Mouse (Mus musculus): Measurements from ENCODE around the gene Slc24a2. TPM values are rescaled to one million over a fixed set of nuclear protein-coding genes. Genes with fewer than 3 reads are reported as not detected.

Slc24a2 gene
- polyA plus RNA-seq, 1 experiment from 2014 or later, result not detected

- no peak overlapping the region for H3K4me2 ChIP-seq (ENCODE audit: low read length)
- no peaks in the 10 kb centered on the region for H3K9me3 ChIP-seq (replicated peaks; ENCODE audit: low read length)
- DNase-seq (ENCODE audit: low spot score), result no peak
- no peaks in the 10 kb centered on the region for H3K36me3 ChIP-seq (ENCODE audit: insufficient read depth, low read length)
- no peaks in the 10 kb centered on the region for H3K27me3 ChIP-seq (ENCODE audit: insufficient read depth, low read length)
- 70% methylated on average over 3 of the region's 3 CpGs for WGBS
- no peak overlapping the region for H3K4me3 ChIP-seq (replicated peaks; ENCODE audit: low read depth, low read length)
- no peak for ATAC-seq (replicated peaks; ENCODE audit: low FRiP score, low read depth)
- H3K9ac ChIP-seq (ENCODE audit: low read depth, low read length), result no peak overlapping the region
- no peak for TF ChIP-seq CTCF (IDR thresholded peaks at IDR 0.05; ENCODE audit: low read depth)
- H3K4me1 ChIP-seq (replicated peaks; ENCODE audit: insufficient read depth, low read length), result no peaks in the 10 kb centered on the region
- H3K27ac ChIP-seq, result no peak overlapping the region
Measured at GRCm38 (mm10) chr4:87057572-87057971, 172.7 kb downstream of the Slc24a2 start.

GRCm38 (mm10) chr4:87055768-87056167, 174.5 kb downstream of the Slc24a2 start:
- 66% methylated on average over 7 of the region's 7 CpGs for WGBS
- Histone ChIP-seq H3K27me3 (ENCODE audit: insufficient read depth, low read length) (no peaks in the 10 kb centered on the region), H3K4me1 (replicated peaks; ENCODE audit: insufficient read depth, low read length) (no peaks in the 10 kb centered on the region), H3K27ac (no peak overlapping the region), H3K4me3 (replicated peaks; ENCODE audit: low read depth, low read length) (no peak overlapping the region), H3K9ac (ENCODE audit: low read depth, low read length) (no peak overlapping the region), H3K4me2 (ENCODE audit: low read length) (no peak overlapping the region), H3K36me3 (ENCODE audit: insufficient read depth, low read length) (no peaks in the 10 kb centered on the region), H3K9me3 (replicated peaks; ENCODE audit: low read length) (no peaks in the 10 kb centered on the region)
- DNase-seq (ENCODE audit: low spot score) (no peak), ATAC-seq (replicated peaks; ENCODE audit: low FRiP score, low read depth) (no peak)
- no peak for TF ChIP-seq CTCF (IDR thresholded peaks at IDR 0.05; ENCODE audit: low read depth)

- H3K4me2 ChIP-seq (ENCODE audit: low read length), result no peak overlapping the region
- no peaks in the 10 kb centered on the region for H3K4me1 ChIP-seq (replicated peaks; ENCODE audit: insufficient read depth, low read length)
- H3K4me3 ChIP-seq (replicated peaks; ENCODE audit: low read depth, low read length), result no peak overlapping the region
- WGBS, result 97% methylated on average over 5 of the region's 5 CpGs
- DNase-seq (ENCODE audit: low spot score), result no peak
- no peak for TF ChIP-seq CTCF (IDR thresholded peaks at IDR 0.05; ENCODE audit: low read depth)
- no peak overlapping the region for H3K9ac ChIP-seq (ENCODE audit: low read depth, low read length)
- H3K27me3 ChIP-seq (ENCODE audit: insufficient read depth, low read length), result no peaks in the 10 kb centered on the region
- H3K36me3 ChIP-seq (ENCODE audit: insufficient read depth, low read length), result no peaks in the 10 kb centered on the region
- ATAC-seq (replicated peaks; ENCODE audit: low FRiP score, low read depth), result no peak
- no peaks in the 10 kb centered on the region for H3K9me3 ChIP-seq (replicated peaks; ENCODE audit: low read length)
- H3K27ac ChIP-seq, result no peak overlapping the region
Measured at GRCm38 (mm10) chr4:87052881-87053280, 177.4 kb downstream of the Slc24a2 start.

GRCm38 (mm10) chr4:87049061-87049460, 181.2 kb downstream of the Slc24a2 start:
- no peaks in the 10 kb centered on the region for H3K9me3 ChIP-seq (replicated peaks; ENCODE audit: low read length)
- no peak for ATAC-seq (replicated peaks; ENCODE audit: low FRiP score, low read depth)
- H3K9ac ChIP-seq (ENCODE audit: low read depth, low read length), result no peak overlapping the region
- WGBS, result 75% methylated on average over 3 of the region's 3 CpGs
- TF ChIP-seq CTCF (IDR thresholded peaks at IDR 0.05; ENCODE audit: low read depth), result no peak
- no peak for DNase-seq (ENCODE audit: low spot score)
- no peak overlapping the region for H3K4me2 ChIP-seq (ENCODE audit: low read length)
- H3K4me3 ChIP-seq (replicated peaks; ENCODE audit: low read depth, low read length), result no peak overlapping the region
- no peaks in the 10 kb centered on the region for H3K4me1 ChIP-seq (replicated peaks; ENCODE audit: insufficient read depth, low read length)
- no peak overlapping the region for H3K27ac ChIP-seq
- no peaks in the 10 kb centered on the region for H3K36me3 ChIP-seq (ENCODE audit: insufficient read depth, low read length)
- H3K27me3 ChIP-seq (ENCODE audit: insufficient read depth, low read length), result no peaks in the 10 kb centered on the region

- 84% methylated on average over 2 of the region's 2 CpGs for WGBS
- H3K36me3 ChIP-seq (ENCODE audit: insufficient read depth, low read length), result no peaks in the 10 kb centered on the region
Measured at GRCm38 (mm10) chr4:87047131-87047530, 183.1 kb downstream of the Slc24a2 start.

GRCm38 (mm10) chr4:87043296-87043695, 187.0 kb downstream of the Slc24a2 start:
- H3K36me3 ChIP-seq (ENCODE audit: insufficient read depth, low read length), result no peaks in the 10 kb centered on the region
- 84% methylated on average over 9 of the region's 9 CpGs for WGBS
- no peak for TF ChIP-seq CTCF (IDR thresholded peaks at IDR 0.05; ENCODE audit: low read depth)
- DNase-seq (ENCODE audit: low spot score) (no peak), ATAC-seq (replicated peaks; ENCODE audit: low FRiP score, low read depth) (no peak)
- H3K4me1 ChIP-seq (replicated peaks; ENCODE audit: insufficient read depth, low read length), result no peaks in the 10 kb centered on the region
- H3K27ac ChIP-seq, result no peak overlapping the region
- no peaks in the 10 kb centered on the region for H3K9me3 ChIP-seq (replicated peaks; ENCODE audit: low read length)
- H3K27me3 ChIP-seq (ENCODE audit: insufficient read depth, low read length), result no peaks in the 10 kb centered on the region
- no peak overlapping the region for H3K9ac ChIP-seq (ENCODE audit: low read depth, low read length)
- H3K4me2 ChIP-seq (ENCODE audit: low read length), result no peak overlapping the region
- no peak overlapping the region for H3K4me3 ChIP-seq (replicated peaks; ENCODE audit: low read depth, low read length)

More at GRCm38 (mm10) chr4:87047131-87047530, 183.1 kb downstream of the Slc24a2 start:
- Histone ChIP-seq H3K4me3 (replicated peaks; ENCODE audit: low read depth, low read length) (no peak overlapping the region), H3K4me2 (ENCODE audit: low read length) (no peak overlapping the region), H3K4me1 (replicated peaks; ENCODE audit: insufficient read depth, low read length) (no peaks in the 10 kb centered on the region), H3K27ac (no peak overlapping the region), H3K9ac (ENCODE audit: low read depth, low read length) (no peak overlapping the region), H3K9me3 (replicated peaks; ENCODE audit: low read length) (no peaks in the 10 kb centered on the region), H3K27me3 (ENCODE audit: insufficient read depth, low read length) (no peaks in the 10 kb centered on the region)
- ATAC-seq (replicated peaks; ENCODE audit: low FRiP score, low read depth) (no peak), DNase-seq (ENCODE audit: low spot score) (no peak)
- TF ChIP-seq CTCF (IDR thresholded peaks at IDR 0.05; ENCODE audit: low read depth), result no peak

- Histone ChIP-seq H3K27ac (no peak overlapping the region), H3K9ac (ENCODE audit: low read depth, low read length) (no peak overlapping the region), H3K9me3 (replicated peaks; ENCODE audit: low read length) (no peaks in the 10 kb centered on the region), H3K27me3 (ENCODE audit: insufficient read depth, low read length) (no peaks in the 10 kb centered on the region), H3K4me1 (replicated peaks; ENCODE audit: insufficient read depth, low read length) (no peaks in the 10 kb centered on the region), H3K36me3 (ENCODE audit: insufficient read depth, low read length) (no peaks in the 10 kb centered on the region), H3K4me2 (ENCODE audit: low read length) (no peak overlapping the region), H3K4me3 (replicated peaks; ENCODE audit: low read depth, low read length) (no peak overlapping the region)
- DNase-seq (ENCODE audit: low spot score) (peak; percentile 6), ATAC-seq (replicated peaks; ENCODE audit: low FRiP score, low read depth) (no peak)
- no peak for TF ChIP-seq CTCF (IDR thresholded peaks at IDR 0.05; ENCODE audit: low read depth)
- WGBS, result 78% methylated on average over 7 of the region's 7 CpGs
Measured at GRCm38 (mm10) chr4:87041412-87041997, 188.8 kb downstream of the Slc24a2 start.

All from kidney, postnatal 0 days (tissue).